Mouse (Mus musculus): ENCODE measurements at regions not wholly inside any gene's neighbourhood (a gene's known extent, or its start where the extent isn't known, plus 50 kb on each side); places are given as distances from the start of the nearest gene placed in this dataset.

GRCm38 (mm10) chr2:133456785-133457184, 95.2 kb upstream of the Bmp2 start:
- no peak for TF ChIP-seq POLR2A (IDR thresholded peaks at IDR 0.05; ENCODE audit: extremely low read depth, insufficient read depth, low read length)
- TF ChIP-seq CTCF (IDR thresholded peaks at IDR 0.05; ENCODE audit: extremely low read depth, insufficient read depth, low read length) = no peak
